Comparison of ENCODE assay signal across 14 mouse cellular contexts in genomic region chr6:146478888-146479683, GRCm38 (mm10).
"Had no signal": no experiment of that assay in that cellular context is flagged by ENCODE, and none has a peak within 500 bp of the region (broad histone marks: within the 10 kb centered on the region; RNA-seq: fewer than 3 reads in every experiment).

No protein-coding gene starts in this region.

- DNase-seq: kidney, postnatal 14 days; lung, adult 2 months; lung, postnatal 36 days; right cerebral cortex, adult 18-20 months; right cerebral cortex, postnatal 25 days; spleen, adult 18-20 months; thymus, postnatal 4 days had no signal

- H3K4me1 ChIP-seq: limb, embryonic 10.5 days; liver, embryonic 15.5 days; midbrain, embryonic 12.5 days had no signal

- H3K9ac ChIP-seq: kidney, embryonic 15.5 days; liver, embryonic 15.5 days; midbrain, embryonic 12.5 days had no signal

- H3K36me3 ChIP-seq: kidney, embryonic 15.5 days; limb, embryonic 10.5 days; liver, embryonic 15.5 days; midbrain, embryonic 12.5 days had no signal

- H3K27ac ChIP-seq: kidney, embryonic 15.5 days; limb, embryonic 10.5 days; liver, embryonic 15.5 days; midbrain, embryonic 12.5 days had no signal

- H3K27me3 ChIP-seq: kidney, embryonic 15.5 days; liver, embryonic 15.5 days; megakaryocyte, embryonic 14.5 days; midbrain, embryonic 12.5 days had no signal

- H3K4me3 ChIP-seq: kidney, embryonic 15.5 days; limb, embryonic 10.5 days; liver, embryonic 15.5 days; midbrain, embryonic 12.5 days had no signal

- H3K4me2 ChIP-seq: kidney, embryonic 15.5 days; liver, embryonic 11.5 days; liver, embryonic 15.5 days; midbrain, embryonic 12.5 days had no signal

- ATAC-seq: lung, postnatal 0 days had no signal

- H3K9me3 ChIP-seq: kidney, embryonic 15.5 days; limb, embryonic 10.5 days; liver, embryonic 15.5 days; megakaryocyte, embryonic 14.5 days; midbrain, embryonic 12.5 days had no signal
